12 mouse cellular contexts compared by ENCODE assay signal in the genomic region with DNA sequence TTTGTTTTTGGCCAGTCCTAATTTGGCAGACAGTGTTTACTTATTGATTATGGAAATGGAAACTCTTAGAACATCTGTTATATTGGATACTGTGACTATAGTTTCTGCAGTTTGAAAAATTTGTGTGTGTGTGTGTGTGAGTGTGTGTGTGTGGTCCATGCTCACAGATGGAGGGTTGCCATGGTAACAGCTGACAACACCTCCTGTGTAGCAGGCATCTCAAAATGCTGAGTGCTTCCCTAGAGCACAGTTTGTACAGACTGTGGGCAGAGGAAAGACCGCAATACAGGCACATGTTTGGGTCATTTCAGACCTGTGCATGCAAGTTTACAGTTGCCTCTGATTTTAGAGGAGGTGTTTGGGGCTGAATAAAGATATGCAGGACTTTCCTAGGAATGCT.
DNase-seq lines count a peak whose midpoint lies in the region; ATAC-seq lines count a peak whose summit lies in the region.
"Had no signal": no experiment of that assay in that cellular context is flagged by ENCODE, and none has a peak within 500 bp of the region (broad histone marks: within the 10 kb centered on the region; RNA-seq: fewer than 3 reads in every experiment).

No protein-coding gene starts in this region.

- no peaks in the 10 kb centered on the region for H3K27me3 ChIP-seq in forebrain, embryonic 14.5 days (replicated peaks; ENCODE audit: control insufficient read depth, insufficient read depth, low read length)
- H3K27me3 ChIP-seq in forebrain, embryonic 12.5 days = no peaks in the 10 kb centered on the region
- H3K27me3 ChIP-seq: embryonic facial prominence, embryonic 12.5 days; intestine, embryonic 15.5 days; limb, embryonic 12.5 days; neural tube, embryonic 15.5 days had no signal

- H3K4me2 ChIP-seq in forebrain, embryonic 14.5 days (ENCODE audit: low read length) = no peak overlapping the region
- H3K4me2 ChIP-seq in forebrain, embryonic 12.5 days = no peak overlapping the region
- H3K4me2 ChIP-seq: embryonic facial prominence, embryonic 12.5 days; intestine, embryonic 15.5 days; limb, embryonic 12.5 days; neural tube, embryonic 15.5 days had no signal

- H3K4me1 ChIP-seq in forebrain, embryonic 14.5 days (ENCODE audit: control insufficient read depth, insufficient read depth, low read length) = no peaks in the 10 kb centered on the region
- peaks cover 6% of the 10 kb centered on the region for H3K4me1 ChIP-seq in forebrain, embryonic 12.5 days
- H3K4me1 ChIP-seq: embryonic facial prominence, embryonic 12.5 days; intestine, embryonic 15.5 days had no signal

- DNase-seq in forebrain, embryonic 14.5 days (ENCODE audit: low spot score) = peak; percentile 87
- peak; percentile 58 for DNase-seq in embryo, embryonic 11 days
- peak; percentile 86 for DNase-seq in layer of hippocampus, adult 9-11 months
- DNase-seq in retina, embryonic 14.5 days (ENCODE audit: low spot score) = peak; percentile 39
- no peak for DNase-seq in urinary bladder, postnatal 4 days (ENCODE audit: low spot score in 2 of 2)
- no peak for DNase-seq in thymus, postnatal 4 days
- DNase-seq in urinary bladder, adult 18-20 months (ENCODE audit: low spot score in 2 of 2) = no peak

- WGBS in forebrain, embryonic 14.5 days = 68% methylated on average over 1 of the region's 1 CpGs
- 60% methylated on average over 1 of the region's 1 CpGs for WGBS in forebrain, embryonic 12.5 days

- no peaks in the 10 kb centered on the region for H3K36me3 ChIP-seq in forebrain, embryonic 14.5 days (ENCODE audit: control insufficient read depth, insufficient read depth, low read length)
- no peaks in the 10 kb centered on the region for H3K36me3 ChIP-seq in forebrain, embryonic 12.5 days (replicated peaks)
- H3K36me3 ChIP-seq: embryonic facial prominence, embryonic 12.5 days; intestine, embryonic 15.5 days; limb, embryonic 12.5 days; neural tube, embryonic 15.5 days had no signal

- H3K4me3 ChIP-seq in forebrain, embryonic 14.5 days (ENCODE audit: low read depth, low read length) = no peak overlapping the region
- no peak overlapping the region for H3K4me3 ChIP-seq in forebrain, embryonic 12.5 days (replicated peaks)
- H3K4me3 ChIP-seq: embryonic facial prominence, embryonic 12.5 days; intestine, embryonic 15.5 days; limb, embryonic 12.5 days; neural tube, embryonic 15.5 days had no signal

- H3K9me3 ChIP-seq in forebrain, embryonic 14.5 days (replicated peaks; ENCODE audit: control insufficient read depth, low read length) = no peaks in the 10 kb centered on the region
- no peaks in the 10 kb centered on the region for H3K9me3 ChIP-seq in forebrain, embryonic 12.5 days
- H3K9me3 ChIP-seq: embryonic facial prominence, embryonic 12.5 days; intestine, embryonic 15.5 days; limb, embryonic 12.5 days; neural tube, embryonic 15.5 days had no signal

- H3K27ac ChIP-seq in forebrain, embryonic 14.5 days (ENCODE audit: low read depth, low read length) = no peak overlapping the region
- no peak overlapping the region for H3K27ac ChIP-seq in forebrain, embryonic 12.5 days
- H3K27ac ChIP-seq: embryonic facial prominence, embryonic 12.5 days; intestine, embryonic 15.5 days; limb, embryonic 12.5 days; neural tube, embryonic 15.5 days had no signal

- ATAC-seq in forebrain, embryonic 14.5 days = 0 out of 2 replicates have a peak, but pooled peaks have one; percentile 23
- no peak for ATAC-seq in forebrain, embryonic 12.5 days (ENCODE audit: low FRiP score)
- ATAC-seq: intestine, embryonic 15.5 days had no signal

- no peak overlapping the region for H3K9ac ChIP-seq in forebrain, embryonic 14.5 days (ENCODE audit: low read length)
- H3K9ac ChIP-seq in forebrain, embryonic 12.5 days = no peak overlapping the region
- H3K9ac ChIP-seq: embryonic facial prominence, embryonic 12.5 days; intestine, embryonic 15.5 days; limb, embryonic 12.5 days; neural tube, embryonic 15.5 days had no signal

Comparison
In these comparisons a context has a peak if more than half of its experiments do, and no peak if none do; other contexts are left out.
1. DNase-seq: peak in forebrain, embryonic 14.5 days (single experiment), embryo, embryonic 11 days (single experiment), layer of hippocampus, adult 9-11 months (single experiment) and retina, embryonic 14.5 days (single experiment); none in urinary bladder, postnatal 4 days (0 of 2), thymus, postnatal 4 days (single experiment) and urinary bladder, adult 18-20 months (0 of 2).